Mouse (Mus musculus) brown adipose tissue, adult 24 weeks (tissue): Measurements from ENCODE around the gene Gpr176. TPM values are rescaled to one million over a fixed set of nuclear protein-coding genes. Genes with fewer than 3 reads are reported as not detected.

Experiments used
- H3K27ac ChIP-seq: fragments of 200-500 bp; replicated peaks from 2 replicates; pipeline ENCODE4 v1.5.1; 2012; ENCODE audit warnings: low read depth, mild to moderate bottlenecking, low read length
- H3K4me1 ChIP-seq: fragments of 200-500 bp; 2 replicates; pipeline ENCODE4 v1.6.1; 2012; ENCODE audit warnings: low read length, mixed read lengths; ENCODE audit not compliant: control insufficient read depth, insufficient read depth, insufficient read length
- H3K4me3 ChIP-seq: fragments of 200-500 bp; 2 replicates; pipeline ENCODE4 v1.5.1; 2012; ENCODE audit warnings: low read depth, mild to moderate bottlenecking, low read length, moderate library complexity; ENCODE audit not compliant: insufficient read depth
- polyA plus RNA-seq: library from polyadenylated mRNA; stranded (reverse); fragments of >200 nt; gene quantifications from 2 replicates; pipeline ENCODE4 v1.2.4, GENCODE M21; 2012; ENCODE audit not compliant: missing spikeins, insufficient read depth, insufficient read length

The Gpr176 gene
- polyA plus RNA-seq, 1 experiment = not detected

GRCm38 (mm10) chr2:118388341-118389335 is 15.4 kb upstream of the Gpr176 start, which contains the start of gene Eif2ak4:
TSS of gene Eif2ak4 (plus strand) at chr2:118388618.
- Histone ChIP-seq H3K27ac (peak within 1 kb of the TSS; percentile 69), H3K4me1 (no peaks in the 10 kb centered on the region), H3K4me3 (peak within 1 kb of the TSS; percentile 96)

GRCm38 (mm10) chr2:118383387-118383786 is 10.2 kb upstream of the Gpr176 start:
- Histone ChIP-seq H3K4me1 (no peaks in the 10 kb centered on the region), H3K4me3 (no peak overlapping the region), H3K27ac (no peak overlapping the region)

- H3K27ac ChIP-seq = no peak overlapping the region
- H3K4me3 ChIP-seq = no peak overlapping the region
- H3K4me1 ChIP-seq = no peaks in the 10 kb centered on the region
Measured at GRCm38 (mm10) chr2:118379756-118380155, 6.5 kb upstream of the Gpr176 start.

- Histone ChIP-seq H3K4me3 (no peak overlapping the region), H3K27ac (no peak overlapping the region), H3K4me1 (peaks cover 13% of the 10 kb centered on the region)
Measured at GRCm38 (mm10) chr2:118375931-118376330, 2.7 kb upstream of the Gpr176 start.

- no peak overlapping the region for H3K27ac ChIP-seq
- H3K4me1 ChIP-seq = peaks cover 13% of the 10 kb centered on the region
- H3K4me3 ChIP-seq = no peak overlapping the region
Measured at GRCm38 (mm10) chr2:118375522-118375921, 2.3 kb upstream of the Gpr176 start.

- H3K27ac ChIP-seq = no peak overlapping the region
- H3K4me1 ChIP-seq = peaks cover 13% of the 10 kb centered on the region
- peak overlapping the region; percentile 49 for H3K4me3 ChIP-seq
Measured at GRCm38 (mm10) chr2:118373572-118374279, 507 bp upstream of the Gpr176 start.

GRCm38 (mm10) chr2:118372561-118372900 is 688 bp downstream of the Gpr176 start:
- Histone ChIP-seq H3K4me1 (peaks cover 13% of the 10 kb centered on the region), H3K27ac (no peak overlapping the region), H3K4me3 (peak overlapping the region; percentile 49)

- Histone ChIP-seq H3K4me3 (no peak overlapping the region), H3K27ac (no peak overlapping the region), H3K4me1 (peaks cover 13% of the 10 kb centered on the region)
Measured at GRCm38 (mm10) chr2:118371841-118372240, 1.4 kb downstream of the Gpr176 start.

- H3K27ac ChIP-seq = no peak overlapping the region
- no peak overlapping the region for H3K4me3 ChIP-seq
- H3K4me1 ChIP-seq = peaks cover 4% of the 10 kb centered on the region; the same call in 1 of the 2 replicates
Measured at GRCm38 (mm10) chr2:118355138-118355719, 18.0 kb downstream of the Gpr176 start.

- peaks cover 4% of the 10 kb centered on the region; the same call in 1 of the 2 replicates for H3K4me1 ChIP-seq
- H3K4me3 ChIP-seq = no peak overlapping the region
- no peak overlapping the region for H3K27ac ChIP-seq
Measured at GRCm38 (mm10) chr2:118353916-118354403, 19.3 kb downstream of the Gpr176 start.

GRCm38 (mm10) chr2:118353498-118353897 is 19.7 kb downstream of the Gpr176 start:
- H3K27ac ChIP-seq = no peak overlapping the region
- H3K4me1 ChIP-seq = peaks cover 4% of the 10 kb centered on the region; the same call in 1 of the 2 replicates
- H3K4me3 ChIP-seq = no peak overlapping the region

GRCm38 (mm10) chr2:118345535-118345934 is 27.7 kb downstream of the Gpr176 start:
- Histone ChIP-seq H3K4me1 (no peaks in the 10 kb centered on the region), H3K27ac (no peak overlapping the region), H3K4me3 (no peak overlapping the region)

GRCm38 (mm10) chr2:118343897-118344296 is 29.3 kb downstream of the Gpr176 start:
- no peak overlapping the region for H3K27ac ChIP-seq
- H3K4me3 ChIP-seq = no peak overlapping the region
- no peaks in the 10 kb centered on the region for H3K4me1 ChIP-seq

- no peak overlapping the region for H3K4me3 ChIP-seq
- no peak overlapping the region for H3K27ac ChIP-seq
- no peaks in the 10 kb centered on the region for H3K4me1 ChIP-seq
Measured at GRCm38 (mm10) chr2:118341295-118341694, 31.9 kb downstream of the Gpr176 start.

- Histone ChIP-seq H3K27ac (no peak overlapping the region), H3K4me3 (no peak overlapping the region), H3K4me1 (no peaks in the 10 kb centered on the region)
Measured at GRCm38 (mm10) chr2:118336084-118336483, 37.1 kb downstream of the Gpr176 start.
